Mouse (Mus musculus) liver, postnatal 0 days (tissue): ENCODE measurements around the gene Mcl1. TPM values are rescaled to one million over a fixed set of nuclear protein-coding genes. Genes with fewer than 3 reads are reported as not detected.
"Not testable (repeated sequence)": the region's sequence is repeated elsewhere in the genome, so short reads cannot be mapped to it uniquely, and the experiment has no call there.

ENCODE experiments used
- ATAC-seq: fragments of 200-750 bp; cut with Nextera tagmentation; 2 replicates; pipeline ENCODE4 v1.8.0; 2017; ENCODE audit warnings: mild to moderate bottlenecking, moderate library complexity
- DNase-seq: peaks from one replicate; pipeline ENCODE4 v3.0.0-alpha.2; 2016
- H3K27ac ChIP-seq: fragments of 300-500 bp; sonication (generic); 2 replicates; pipeline ENCODE4 v1.5.1; 2014; ENCODE audit warnings: antibody characterized with exemption, moderate library complexity, mild to moderate bottlenecking, low read depth
- H3K27me3 ChIP-seq: fragments of 300-500 bp; sonication (generic); 2 replicates; pipeline ENCODE4 v1.6.1; 2014; ENCODE audit warnings: low read length, control low read depth, mixed read lengths; ENCODE audit not compliant: insufficient read depth
- H3K36me3 ChIP-seq: fragments of 300-500 bp; sonication (generic); replicated peaks from 2 replicates; pipeline ENCODE4 v1.6.1; 2014; ENCODE audit warnings: mild to moderate bottlenecking, control low read depth, low read length, moderate library complexity, mixed read lengths; ENCODE audit not compliant: insufficient read depth
- H3K4me1 ChIP-seq: fragments of 300-500 bp; sonication (generic); 2 replicates; pipeline ENCODE4 v1.6.1; 2014; ENCODE audit warnings: antibody characterized with exemption, mild to moderate bottlenecking, control low read depth; ENCODE audit not compliant: insufficient read depth
- H3K4me2 ChIP-seq: fragments of 300-500 bp; sonication (generic); 2 replicates; pipeline ENCODE4 v1.6.1; 2014; ENCODE audit warnings: low read depth, mild to moderate bottlenecking, low read length, moderate library complexity, mixed read lengths
- H3K4me3 ChIP-seq: fragments of 300-500 bp; sonication (generic); 2 replicates; pipeline ENCODE4 v1.5.1; 2014; ENCODE audit warnings: low read depth, low read length
- H3K9ac ChIP-seq: fragments of 300-500 bp; sonication (generic); replicated peaks from 2 replicates; pipeline ENCODE4 v1.6.1; 2014; ENCODE audit warnings: mild to moderate bottlenecking, moderate library complexity
- H3K9me3 ChIP-seq: fragments of 300-500 bp; sonication (generic); 2 replicates; pipeline ENCODE4 v1.6.1; 2016; ENCODE audit warnings: mild to moderate bottlenecking, control low read depth, low read length, mixed read lengths
- CTCF ChIP-seq: sonication (generic); IDR thresholded peaks from 2 replicates; pipeline ENCODE4 v1.5.1; 2016; ENCODE audit warnings: antibody characterized with exemption, low read depth
- EP300 ChIP-seq: IDR thresholded peaks from 2 replicates; pipeline ENCODE4 v1.6.1; 2016; ENCODE audit warnings: antibody characterized with exemption, low read depth, mild to moderate bottlenecking
- WGBS: fragments of 180-500 bp; shearing (Covaris S2); extraction: QIAGEN DNeasy Blood & Tissue Kit; methylation state at CpG from one replicate; pipeline ENCODE4 v1.1.7; 2014; ENCODE audit not compliant: insufficient replicate concordance; 5-methylcytosine and 5-hydroxymethylcytosine counted together
- polyA plus RNA-seq: library from polyadenylated mRNA; unstranded; fragments of >200 nt; fragmentation: Nextera tagmentation; extraction: Ambion mirVana; gene quantifications from 2 replicates; pipeline ENCODE4 v1.2.1, GENCODE M21; 2015

Gene Mcl1
- polyA plus RNA-seq, 1 experiment from 2014 or later = 36.2 TPM

DNA sequence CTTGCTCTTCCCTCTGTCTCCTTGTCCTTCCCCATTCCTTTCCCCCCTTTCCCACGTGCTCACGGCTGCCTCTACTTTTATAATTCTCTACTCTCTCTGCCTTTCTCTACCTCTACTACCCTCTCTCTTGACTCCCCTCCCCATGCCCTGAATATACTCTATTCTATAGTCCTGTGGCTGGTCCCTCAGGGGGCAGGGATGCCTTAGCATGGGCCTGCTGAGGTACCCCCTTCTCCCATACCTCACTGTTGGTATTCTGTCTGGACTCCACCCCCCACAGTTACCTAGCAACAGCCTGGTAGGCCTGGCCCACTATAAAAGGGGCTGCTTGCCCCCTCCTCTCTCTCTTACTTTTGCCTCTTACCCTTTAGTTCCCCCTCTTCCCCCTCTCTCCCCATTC, 35.0 kb upstream of the Mcl1 start:
- ATAC-seq = no peak
- H3K9ac ChIP-seq = no peak overlapping the region
- H3K27me3 ChIP-seq = no peaks in the 10 kb centered on the region
- H3K27ac ChIP-seq = no peak overlapping the region
- H3K9me3 ChIP-seq = no peaks in the 10 kb centered on the region
- H3K4me1 ChIP-seq = peaks cover 5% of the 10 kb centered on the region
- H3K4me2 ChIP-seq = no peak overlapping the region
- H3K4me3 ChIP-seq = no peak overlapping the region
- no peak for DNase-seq
- TF ChIP-seq CTCF = no peak
- no peak for TF ChIP-seq EP300
- WGBS = 78% methylated on average over 2 of the region's 2 CpGs
- H3K36me3 ChIP-seq = peaks cover 40% of the 10 kb centered on the region

DNA sequence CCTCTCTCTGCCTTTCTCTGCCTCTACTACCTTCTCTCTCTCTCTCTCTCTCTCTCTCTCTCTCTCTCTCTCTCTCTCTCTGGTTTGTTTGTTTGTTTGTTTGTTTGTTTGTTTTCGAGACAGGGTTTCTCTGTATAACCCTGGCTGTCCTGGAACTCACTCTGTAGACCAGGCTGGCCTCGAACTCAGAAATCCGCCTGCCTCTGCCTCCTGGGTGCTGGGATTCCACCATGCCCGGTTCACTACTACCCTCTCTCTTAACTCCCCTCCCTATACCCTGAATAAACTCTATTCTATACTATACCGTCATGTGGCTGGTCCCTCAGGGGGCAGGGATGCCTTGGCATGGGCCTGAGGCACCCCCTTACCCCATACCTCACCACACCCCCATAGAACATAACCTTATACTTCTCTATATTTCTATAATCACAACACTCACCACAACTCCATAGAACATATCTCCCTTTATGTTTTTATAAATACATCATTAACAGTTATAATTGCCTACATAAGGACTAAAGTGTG, 34.5 kb upstream of the Mcl1 start:
- Histone ChIP-seq H3K36me3 (peaks cover 42% of the 10 kb centered on the region), H3K27ac (peak overlapping the region; percentile 86), H3K9ac (peak overlapping the region; percentile 52; the same call in 1 of the 2 replicates), H3K4me2 (peak overlapping the region; percentile 71), H3K4me3 (peak overlapping the region; percentile 78)
- not testable (repeated sequence) for H3K9me3 ChIP-seq, H3K27me3 ChIP-seq, ATAC-seq, DNase-seq, H3K4me1 ChIP-seq
- 78% methylated on average over 5 of the region's 5 CpGs for WGBS

DNA sequence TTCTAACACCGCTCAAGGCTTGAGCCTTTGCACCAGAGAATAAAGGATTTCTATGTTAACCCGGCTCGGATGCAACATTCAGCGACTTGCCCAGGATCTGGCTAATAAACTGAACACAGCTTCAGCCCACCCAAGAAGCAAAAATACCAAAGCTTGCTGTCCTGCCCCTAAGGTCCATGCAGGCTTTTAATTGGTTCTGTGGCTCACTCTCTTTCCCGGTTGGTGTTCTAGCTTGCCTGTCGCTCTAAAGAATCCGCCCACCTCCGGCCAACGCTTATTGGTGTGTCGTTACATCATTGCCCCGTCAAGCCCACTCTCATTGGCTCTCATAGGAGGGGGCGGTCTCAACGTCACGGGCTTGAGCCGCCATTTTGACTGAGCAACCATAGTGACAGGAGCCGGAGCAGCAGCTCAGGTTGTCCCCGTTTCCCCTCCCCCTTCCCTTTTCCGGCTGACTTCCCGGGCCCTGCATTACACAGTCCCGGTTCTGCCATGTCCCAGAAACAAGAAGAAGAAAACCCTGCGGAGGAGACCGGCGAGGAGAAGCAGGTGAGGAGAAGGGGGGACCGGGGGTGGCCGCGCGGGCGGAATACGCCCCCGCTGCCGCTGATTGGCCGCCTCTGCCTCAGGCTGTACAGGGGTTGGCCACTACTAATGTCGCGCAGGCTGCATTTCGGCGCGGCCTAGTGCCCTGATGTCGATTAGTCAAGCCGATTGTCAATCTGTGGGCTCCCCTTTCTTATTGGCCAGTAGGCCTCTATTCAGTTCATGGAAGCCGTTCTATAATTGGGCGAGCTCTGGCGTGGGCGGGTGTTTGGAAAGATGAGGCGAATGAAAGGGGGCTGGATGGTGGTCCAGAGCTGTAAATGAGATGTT, 33.7 kb upstream of the Mcl1 start, which contains the start of gene Ensa:
Ensa (plus strand) TSS at position 366 of the 876 bp plus-strand sequence.
- no peaks in the 10 kb centered on the region for H3K27me3 ChIP-seq

DNA sequence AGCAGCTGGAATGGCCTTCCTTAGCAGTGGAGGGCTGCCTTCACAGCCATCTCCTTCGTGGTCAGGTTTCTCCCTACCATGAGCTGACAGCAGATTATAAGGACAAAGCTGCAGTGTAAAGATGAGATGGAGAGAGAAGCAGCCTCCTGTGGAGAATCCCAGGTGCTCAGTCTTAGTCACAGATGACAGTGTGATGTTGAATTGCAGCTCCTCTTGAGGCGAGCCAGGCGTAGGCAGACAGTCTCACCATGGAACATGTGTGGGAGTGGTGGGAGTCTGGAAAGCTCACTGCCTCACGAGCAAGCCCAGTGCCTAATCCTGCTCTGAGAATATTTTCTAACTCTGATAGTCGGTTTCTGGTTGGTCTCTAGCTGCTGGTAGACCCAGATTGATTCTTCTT, 30.8 kb upstream of the Mcl1 start:
- Histone ChIP-seq H3K36me3 (peaks cover 59% of the 10 kb centered on the region), H3K27ac (no peak overlapping the region), H3K9me3 (no peaks in the 10 kb centered on the region), H3K4me2 (no peak overlapping the region), H3K4me3 (no peak overlapping the region), H3K4me1 (peaks cover 5% of the 10 kb centered on the region), H3K27me3 (no peaks in the 10 kb centered on the region), H3K9ac (no peak overlapping the region)
- DNase-seq = no peak
- no peak for ATAC-seq
- TF ChIP-seq EP300 (no peak), CTCF (no peak)
- WGBS = 81% methylated on average over 5 of the region's 5 CpGs

More for the DNA sequence above, 33.7 kb upstream of the Mcl1 start, which contains the start of gene Ensa:
- DNase-seq (peak; percentile 97), ATAC-seq (peak; percentile 96)
- Histone ChIP-seq H3K4me1 (peaks cover 5% of the 10 kb centered on the region), H3K36me3 (peaks cover 43% of the 10 kb centered on the region), H3K27ac (peak within 1 kb of the TSS; percentile 86), H3K9ac (peak within 1 kb of the TSS; percentile 78), H3K4me3 (peak within 1 kb of the TSS; percentile 78), H3K4me2 (peak within 1 kb of the TSS; percentile 76), H3K9me3 (no peaks in the 10 kb centered on the region)
- no peak for TF ChIP-seq CTCF
- peak; percentile 59; the same call in 1 of the 2 replicates for TF ChIP-seq EP300
- WGBS = 1% methylated on average over 44 of the region's 44 CpGs

DNA sequence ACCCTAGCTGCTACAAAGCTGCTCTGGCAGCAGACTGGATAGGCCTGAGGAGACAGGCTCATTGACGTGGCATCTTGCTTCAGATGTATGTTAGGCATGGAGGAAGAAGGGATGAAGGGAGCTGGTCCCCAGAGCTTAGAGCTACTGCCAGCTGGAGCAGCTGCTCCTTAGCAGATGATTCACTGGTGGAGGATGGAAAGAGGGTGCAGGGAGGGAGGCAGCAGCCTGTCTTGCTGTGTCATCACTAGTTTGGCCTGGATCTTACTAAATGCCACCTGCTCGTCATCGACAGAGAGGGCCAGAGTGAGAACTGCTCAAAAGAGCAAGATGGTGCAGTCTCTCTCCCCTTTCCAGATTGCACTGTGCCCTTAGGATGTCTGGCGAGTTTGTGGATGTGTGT, 28.8 kb upstream of the Mcl1 start:
- Histone ChIP-seq H3K9ac (no peak overlapping the region), H3K4me2 (no peak overlapping the region), H3K27ac (no peak overlapping the region), H3K36me3 (peaks cover 73% of the 10 kb centered on the region), H3K27me3 (no peaks in the 10 kb centered on the region), H3K4me3 (no peak overlapping the region), H3K4me1 (peaks cover 5% of the 10 kb centered on the region), H3K9me3 (no peaks in the 10 kb centered on the region)
- 82% methylated on average over 4 of the region's 4 CpGs for WGBS
- ATAC-seq (no peak), DNase-seq (no peak)
- TF ChIP-seq CTCF (no peak), EP300 (no peak)

DNA sequence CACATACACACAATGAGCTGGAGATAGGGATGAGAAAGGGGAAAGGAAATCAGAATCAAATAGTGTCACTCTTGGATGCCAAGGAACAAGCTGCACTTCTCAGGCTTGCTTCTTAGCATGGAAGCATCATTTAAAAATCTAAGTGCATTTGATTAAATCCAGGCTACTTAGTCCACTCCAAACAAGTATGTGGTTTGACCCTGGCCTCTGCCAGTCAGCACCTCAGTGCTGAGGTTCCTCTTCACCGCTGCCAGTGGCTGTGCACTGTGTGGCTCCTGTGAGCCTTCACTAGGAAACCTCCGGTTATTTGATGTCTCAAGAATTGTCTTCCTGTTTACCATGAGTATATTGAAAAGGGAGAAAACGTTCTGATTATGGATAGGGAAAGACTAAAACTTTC, 27.7 kb upstream of the Mcl1 start:
- H3K36me3 ChIP-seq = peaks cover 83% of the 10 kb centered on the region
- no peak overlapping the region for H3K4me3 ChIP-seq
- H3K27ac ChIP-seq = 0 out of 2 replicates have a peak overlapping the region, but pooled peaks have one; percentile 18
- WGBS = 65% methylated on average over 3 of the region's 3 CpGs
- no peak for ATAC-seq
- peaks cover 11% of the 10 kb centered on the region for H3K4me1 ChIP-seq
- H3K9ac ChIP-seq = no peak overlapping the region
- H3K27me3 ChIP-seq = no peaks in the 10 kb centered on the region
- H3K9me3 ChIP-seq = no peaks in the 10 kb centered on the region
- no peak overlapping the region for H3K4me2 ChIP-seq
- no peak for DNase-seq
- TF ChIP-seq CTCF = no peak
